Mouse (Mus musculus): Measurements from ENCODE around the gene Apobec3.

The Apobec3 gene

DNA sequence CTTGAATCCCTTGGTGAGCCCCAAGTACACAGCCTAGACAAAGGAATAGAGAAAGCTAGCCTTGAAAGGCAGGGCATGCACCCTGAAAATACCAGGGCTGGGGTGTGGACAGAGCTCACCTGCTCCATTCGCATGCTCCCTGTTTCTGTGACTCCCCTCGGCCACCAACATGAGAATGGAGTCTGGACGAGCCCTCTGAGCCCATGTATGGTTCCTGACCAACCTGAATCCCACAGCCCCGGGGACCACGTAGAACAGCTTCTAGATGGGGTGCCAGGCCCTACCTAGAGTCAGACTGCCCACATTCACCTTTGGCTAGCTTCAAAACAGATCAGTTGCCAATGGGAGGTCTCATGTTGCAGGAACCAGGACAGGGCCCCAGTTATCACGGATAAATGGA is 59.8 kb downstream of the Apobec3 start:
- DNase-seq (ENCODE audit: low spot score in 2 of 2), result no peak

DNA sequence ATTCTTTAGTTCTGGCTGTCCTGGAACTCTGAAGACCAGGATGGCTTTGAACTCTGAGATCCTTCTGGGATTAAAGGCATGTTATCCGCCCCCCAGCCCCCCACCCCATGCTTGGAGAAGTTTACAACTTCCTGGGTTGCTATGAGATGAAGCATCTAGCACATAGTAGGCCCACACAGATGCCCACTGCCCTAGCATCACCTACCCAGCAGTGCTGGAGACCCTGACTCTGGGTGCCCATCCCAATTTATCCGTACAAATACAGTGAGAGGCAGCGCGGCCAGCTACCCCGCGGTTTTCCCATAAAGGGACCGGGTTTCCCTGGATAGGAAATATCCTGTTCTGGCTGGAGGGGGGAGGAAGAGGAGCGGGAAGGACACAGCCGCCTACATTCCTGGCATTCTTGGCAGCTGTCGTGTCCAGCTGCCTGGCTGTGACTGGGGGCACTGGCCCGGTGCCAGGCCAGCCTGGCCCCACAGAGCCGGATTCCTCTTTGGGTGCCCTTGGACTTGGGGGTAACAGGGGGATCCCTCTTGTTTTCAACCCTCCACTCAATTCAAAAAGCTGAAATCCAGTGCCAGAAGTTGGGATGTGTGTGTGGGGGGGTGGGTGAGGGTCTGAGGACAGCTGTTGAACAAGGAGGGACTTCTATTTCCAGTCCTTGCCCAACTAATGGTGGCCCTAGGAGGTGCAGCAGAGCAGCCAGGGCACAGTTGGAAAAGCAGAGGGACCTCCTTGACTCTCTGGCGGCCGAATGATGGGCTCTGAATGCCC is 60.5 kb downstream of the Apobec3 start:
- DNase-seq (ENCODE audit: low spot score in 2 of 2), result no peak

DNA sequence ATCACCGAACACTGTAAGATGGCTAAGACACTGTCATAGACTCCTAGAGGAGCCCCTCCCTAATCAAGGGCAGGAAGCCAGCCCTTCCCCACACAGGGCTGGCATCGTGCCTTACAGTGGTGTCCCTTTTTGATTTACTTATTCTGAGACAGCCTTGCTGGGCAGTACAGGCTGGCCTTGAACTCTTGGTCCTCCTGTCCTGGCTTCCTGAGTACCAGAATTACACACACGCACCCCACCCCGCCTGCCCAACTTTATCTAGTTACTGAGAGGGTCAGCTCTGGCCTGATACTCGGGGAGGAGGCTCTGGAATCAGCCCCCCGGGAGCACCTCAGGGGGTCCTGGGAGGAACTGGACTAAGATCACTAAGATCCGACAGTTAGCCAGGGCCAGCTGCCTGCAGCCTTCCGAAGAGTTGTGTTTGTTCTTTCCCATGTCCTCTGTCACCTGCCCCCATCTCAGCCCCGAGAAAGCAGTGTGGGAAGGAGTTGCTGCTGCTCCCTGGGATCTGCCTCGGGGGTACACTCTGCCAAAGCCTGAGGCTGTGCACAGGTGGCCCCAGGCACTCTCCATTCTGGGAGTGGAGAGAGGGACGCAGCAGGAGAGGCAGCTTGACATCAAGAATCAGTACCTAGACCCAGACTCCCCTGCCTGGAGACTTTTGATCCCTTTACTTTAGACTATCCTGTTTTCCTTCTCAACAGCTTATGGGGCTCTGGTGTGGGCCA is 61.2 kb downstream of the Apobec3 start:
- DNase-seq (ENCODE audit: low spot score in 2 of 2), result no peak

DNA sequence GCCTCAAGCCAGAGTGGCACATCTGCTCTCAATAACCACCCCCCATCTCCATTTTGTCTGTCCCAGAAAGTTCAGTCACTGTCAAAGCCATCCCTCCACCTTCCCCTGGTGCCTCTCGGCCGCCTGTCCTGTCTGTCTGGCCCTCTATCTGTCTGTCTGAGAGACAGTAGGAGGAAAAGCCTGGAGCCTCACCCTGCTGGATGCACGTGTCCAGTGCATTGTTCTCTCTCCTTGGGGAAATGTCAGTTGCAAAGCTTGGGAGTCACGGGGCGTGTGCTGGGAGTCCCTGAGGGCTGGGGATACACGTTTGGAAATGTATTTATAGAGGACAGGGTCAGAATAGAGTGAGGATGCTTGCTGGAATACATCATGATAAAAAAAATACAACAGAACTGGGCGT is 62.0 kb downstream of the Apobec3 start:
- DNase-seq (ENCODE audit: low spot score in 2 of 2), result no peak

DNA sequence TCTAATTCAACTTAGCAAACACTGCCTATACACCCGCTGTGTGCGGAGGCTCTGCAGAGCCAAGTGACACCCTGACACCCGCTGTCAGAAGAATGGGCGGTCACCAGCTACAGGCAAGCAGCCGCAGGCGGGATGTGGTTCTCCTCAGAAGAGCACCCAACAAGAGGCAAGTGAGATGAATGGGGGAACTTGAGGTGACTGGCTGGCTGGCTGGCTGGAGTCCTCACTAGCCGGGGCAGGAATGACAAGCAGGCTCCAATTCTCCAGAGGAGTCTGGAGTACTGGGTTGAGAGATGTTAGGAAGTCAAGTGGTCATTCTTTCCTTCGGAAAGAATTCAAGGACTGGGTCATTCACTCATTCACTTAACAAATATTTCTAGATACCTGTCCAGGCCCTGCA is 65.1 kb downstream of the Apobec3 start:
- DNase-seq (ENCODE audit: low spot score in 2 of 2), result no peak

DNA sequence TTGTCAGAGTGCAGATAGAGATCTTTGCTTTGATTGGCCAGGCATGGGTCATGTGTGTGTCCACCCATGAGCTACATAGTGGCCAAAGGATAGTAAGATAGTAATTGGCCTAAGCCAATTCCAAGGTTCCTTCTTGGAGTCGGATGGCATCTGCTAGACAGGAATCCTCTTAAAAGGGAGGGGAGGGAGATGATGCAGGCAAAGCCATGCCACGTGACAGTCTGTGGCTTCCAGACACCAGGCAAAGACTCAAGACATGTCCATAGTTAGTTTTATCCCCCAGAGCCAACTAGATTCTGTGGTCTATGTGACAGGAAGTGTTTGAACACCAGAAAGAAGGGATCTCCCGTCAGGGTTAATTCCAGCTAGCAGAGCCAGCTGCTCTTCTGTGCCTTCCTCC is 67.0 kb downstream of the Apobec3 start:
- DNase-seq (ENCODE audit: low spot score in 2 of 2), result no peak

DNA sequence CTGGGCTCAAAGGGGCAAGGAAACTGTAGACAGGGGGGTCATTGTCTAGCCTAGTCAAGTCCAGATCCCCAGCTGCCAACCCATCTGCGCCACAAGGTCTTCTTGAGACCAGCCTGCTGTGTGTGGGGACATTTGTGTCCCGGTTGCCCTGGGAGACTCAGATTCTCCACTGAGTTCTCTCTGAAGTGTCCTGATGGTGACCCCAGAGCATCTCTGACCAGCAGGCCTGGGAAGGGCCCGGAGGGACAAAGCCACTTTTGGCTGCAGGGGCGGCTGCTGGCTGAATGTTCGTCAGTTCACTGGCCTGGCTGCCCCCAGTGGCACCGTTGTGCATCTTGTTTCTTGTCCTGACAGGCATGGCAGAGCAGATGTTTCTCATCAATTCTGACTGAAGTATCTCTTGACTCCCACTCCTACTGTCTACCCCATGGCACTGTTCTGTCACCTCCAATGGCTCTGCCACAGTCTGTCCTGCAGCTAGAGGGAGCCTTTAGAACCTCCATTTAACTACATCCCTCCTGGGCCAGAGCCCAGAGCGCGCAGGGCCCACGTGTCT is 70.0 kb downstream of the Apobec3 start:
- no peak for DNase-seq (ENCODE audit: low spot score in 2 of 2)

DNA sequence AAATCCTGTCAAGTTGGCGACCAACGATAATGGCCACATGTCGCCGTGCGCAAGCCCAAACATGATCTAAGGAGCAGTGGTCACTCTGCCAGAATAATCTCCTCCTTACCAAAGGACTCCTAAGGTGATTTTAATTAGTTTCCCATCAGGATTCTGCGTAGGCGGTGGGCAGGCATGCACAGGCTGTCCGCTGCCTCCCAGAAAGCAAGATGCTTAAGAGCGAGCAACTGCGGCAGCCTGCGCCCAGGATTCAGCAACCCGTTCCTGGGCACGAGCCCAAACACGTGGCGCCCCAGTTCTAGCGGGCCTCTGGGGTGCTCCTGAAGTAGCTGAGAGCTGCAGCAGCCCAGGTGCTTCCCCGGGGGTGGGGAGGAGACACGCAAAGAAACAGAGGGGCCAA is 71.2 kb downstream of the Apobec3 start:
- no peak for DNase-seq (ENCODE audit: low spot score in 2 of 2)

DNA sequence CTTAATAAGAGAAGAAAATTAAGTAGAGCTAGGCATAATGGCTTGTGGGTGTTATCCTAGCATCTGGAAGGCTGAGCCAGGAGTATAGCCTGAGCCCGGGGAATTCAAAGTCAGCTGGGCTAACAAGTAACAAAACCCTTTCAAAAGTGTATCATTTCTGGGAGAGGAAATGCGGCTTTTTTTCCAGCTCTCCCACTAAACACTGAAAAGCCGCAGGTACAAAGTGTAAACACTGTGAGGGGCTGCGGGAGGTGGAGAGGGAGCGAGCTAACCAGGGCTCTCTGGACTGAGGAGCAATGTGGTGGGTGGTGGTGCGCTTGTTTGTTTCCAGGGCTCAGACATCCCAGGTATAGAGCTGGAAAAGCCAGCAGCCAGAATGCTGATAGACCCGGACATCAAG is 72.9 kb downstream of the Apobec3 start:
- DNase-seq (ENCODE audit: low spot score in 2 of 2), result no peak

Measured in cerebellum, postnatal 4 days (tissue).